Mouse (Mus musculus): ENCODE results near the gene Fscn1.

- TF ChIP-seq EP300 (IDR thresholded peaks at IDR 0.05; ENCODE audit: low read depth) (no peak), CTCF (IDR thresholded peaks at IDR 0.05; ENCODE audit: low read depth) (no peak)
Observed at GRCm38 (mm10) chr5:142982046-142982801, 22.1 kb downstream of the Fscn1 start.
